Mouse (Mus musculus): ENCODE results near the gene Sec14l1. TPM values are rescaled to one million over a fixed set of nuclear protein-coding genes. Genes with fewer than 3 reads are reported as not detected.

Gene Sec14l1
- total RNA-seq, 4 experiments from 2014 or later, result 42.6 to 56.1 (median 50.7) TPM

DNA sequence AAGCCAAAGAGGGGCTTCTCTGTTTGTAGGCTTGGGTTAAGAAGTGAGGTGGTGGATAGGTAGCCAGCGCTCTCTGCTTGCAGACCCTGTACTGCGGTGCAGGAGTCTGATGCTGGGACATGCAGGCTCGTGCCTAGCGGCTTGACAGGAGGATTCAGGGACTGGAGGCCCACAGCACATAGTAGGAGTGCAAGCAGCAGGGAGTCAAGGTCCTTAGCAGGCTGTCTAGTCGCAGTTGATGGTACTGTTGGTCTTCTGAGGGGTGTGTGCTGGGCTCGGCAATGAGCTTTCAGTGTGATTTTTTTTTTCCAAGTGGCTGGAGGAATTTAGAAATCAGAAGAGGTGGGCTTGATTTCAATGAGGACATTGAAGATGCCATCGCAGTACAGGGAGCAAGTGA, 36.5 kb downstream of the Sec14l1 start:
- DNase-seq (ENCODE audit: low spot score in 2 of 2), result no peak

DNA sequence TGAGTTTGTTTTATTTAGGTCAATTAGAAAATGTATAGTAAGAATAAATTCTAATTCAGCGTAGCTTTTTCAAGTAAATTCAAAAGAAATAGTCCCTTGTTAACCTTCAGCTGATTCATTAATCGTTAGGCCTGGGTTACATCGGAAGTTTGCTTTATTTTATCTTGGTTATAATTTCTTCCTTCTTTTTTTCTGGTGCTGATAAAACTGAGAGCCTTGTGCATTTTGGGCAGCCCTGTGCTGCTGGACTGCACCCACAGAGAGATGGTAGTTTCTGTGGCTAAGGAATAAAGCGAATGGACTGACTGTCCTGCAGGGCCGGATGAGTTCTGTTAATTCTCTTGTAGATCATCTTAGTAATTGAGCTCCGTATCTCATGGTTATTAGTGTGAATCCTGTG, 37.6 kb downstream of the Sec14l1 start:
- no peak for DNase-seq (ENCODE audit: low spot score in 2 of 2)

DNA sequence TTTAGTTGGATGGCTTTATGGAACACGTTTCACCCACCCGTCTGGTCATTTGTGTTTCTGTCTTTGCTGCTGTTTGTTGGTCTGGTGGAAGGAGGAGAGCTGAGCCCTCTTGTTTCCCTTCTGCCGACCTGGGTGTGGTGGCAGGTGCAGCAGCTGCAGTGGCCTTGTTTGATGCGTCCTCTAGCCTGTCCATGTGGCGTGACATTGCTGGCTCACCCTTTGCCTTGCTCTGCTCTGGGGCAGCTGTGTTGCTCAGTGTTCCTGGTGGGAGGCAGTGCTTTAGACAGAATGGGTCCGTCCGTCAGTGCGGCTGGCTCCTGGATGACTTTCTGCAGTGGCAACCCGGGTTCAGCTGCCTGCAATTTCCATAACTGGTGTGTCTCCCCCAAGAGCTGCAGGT, 38.6 kb downstream of the Sec14l1 start:
- DNase-seq (ENCODE audit: low spot score in 2 of 2), result no peak

DNA sequence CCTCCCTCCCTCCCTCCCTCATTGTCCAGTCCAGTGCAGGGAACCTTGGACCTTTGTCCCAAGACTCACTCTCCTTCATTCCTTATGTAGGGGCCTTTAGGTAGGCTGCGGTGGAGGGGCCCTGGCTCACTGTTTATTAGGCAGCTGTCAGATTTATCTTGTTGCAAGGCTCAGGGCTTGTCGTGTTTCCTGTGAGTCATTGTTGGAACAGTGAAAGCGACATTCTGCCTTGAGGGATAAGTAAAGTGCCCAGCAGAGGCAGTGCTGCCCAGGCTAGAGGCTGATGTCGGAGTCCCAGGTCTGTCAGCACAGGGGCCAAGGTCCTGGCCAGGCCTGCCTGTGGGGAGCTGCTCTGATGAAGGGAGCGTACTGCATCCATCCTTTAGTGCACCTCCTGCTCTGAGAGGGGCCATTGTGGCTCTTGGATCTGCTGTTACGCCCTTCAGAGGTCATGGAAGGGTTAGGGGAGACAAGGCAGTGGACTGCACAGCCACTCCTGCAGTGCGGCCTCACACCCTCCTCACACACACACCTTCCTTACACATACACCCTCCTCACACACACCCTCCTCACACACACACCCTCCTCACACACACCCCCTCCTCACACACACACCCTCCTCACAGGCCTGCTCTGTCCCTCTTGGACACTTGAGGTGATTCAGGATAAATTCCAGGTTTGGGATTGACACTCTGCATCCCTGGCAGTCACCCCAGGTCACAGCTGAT, 39.3 kb downstream of the Sec14l1 start:
- DNase-seq (ENCODE audit: low spot score in 2 of 2), result no peak

DNA sequence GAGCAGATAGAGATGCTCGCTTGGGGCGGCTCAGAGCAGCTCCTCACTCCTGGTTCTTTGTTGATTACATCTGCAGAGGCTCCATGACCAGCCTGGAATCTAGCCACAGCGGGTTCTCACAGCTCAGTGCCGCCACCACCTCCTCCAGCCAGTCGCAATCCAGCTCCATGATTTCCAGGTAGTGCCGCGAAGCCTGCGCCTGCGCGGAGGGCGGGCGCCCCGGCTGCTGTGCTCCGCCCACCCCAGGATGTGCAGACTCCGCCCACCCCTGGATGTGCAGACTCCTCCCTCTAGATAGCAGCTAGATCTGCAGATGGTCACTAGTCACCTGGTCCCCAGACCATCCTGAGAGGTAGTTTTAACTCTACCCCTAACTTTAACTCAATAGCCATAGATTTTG, 41.8 kb downstream of the Sec14l1 start:
- DNase-seq (ENCODE audit: low spot score in 2 of 2), result no peak

DNA sequence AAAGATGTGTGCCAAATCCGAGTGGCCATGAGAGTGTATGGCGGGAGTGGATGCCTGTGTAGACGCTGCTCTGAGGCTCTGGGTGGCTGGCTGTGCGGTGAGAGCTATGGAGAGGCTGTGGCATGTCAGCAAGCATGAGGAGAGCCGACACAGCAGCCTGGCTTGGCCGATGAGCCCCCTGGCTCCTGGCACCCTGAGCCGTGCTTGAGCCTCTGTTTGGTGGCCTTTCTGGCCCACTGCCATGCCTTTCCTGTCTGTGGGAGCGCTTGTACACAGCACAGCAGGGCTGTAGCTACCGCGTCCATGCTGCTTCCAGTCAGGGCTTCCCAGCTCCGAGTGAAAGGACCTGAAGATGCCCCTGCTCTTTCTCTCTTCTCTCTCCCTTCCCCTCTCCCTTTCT, 43.4 kb downstream of the Sec14l1 start:
- DNase-seq (ENCODE audit: low spot score in 2 of 2), result no peak

DNA sequence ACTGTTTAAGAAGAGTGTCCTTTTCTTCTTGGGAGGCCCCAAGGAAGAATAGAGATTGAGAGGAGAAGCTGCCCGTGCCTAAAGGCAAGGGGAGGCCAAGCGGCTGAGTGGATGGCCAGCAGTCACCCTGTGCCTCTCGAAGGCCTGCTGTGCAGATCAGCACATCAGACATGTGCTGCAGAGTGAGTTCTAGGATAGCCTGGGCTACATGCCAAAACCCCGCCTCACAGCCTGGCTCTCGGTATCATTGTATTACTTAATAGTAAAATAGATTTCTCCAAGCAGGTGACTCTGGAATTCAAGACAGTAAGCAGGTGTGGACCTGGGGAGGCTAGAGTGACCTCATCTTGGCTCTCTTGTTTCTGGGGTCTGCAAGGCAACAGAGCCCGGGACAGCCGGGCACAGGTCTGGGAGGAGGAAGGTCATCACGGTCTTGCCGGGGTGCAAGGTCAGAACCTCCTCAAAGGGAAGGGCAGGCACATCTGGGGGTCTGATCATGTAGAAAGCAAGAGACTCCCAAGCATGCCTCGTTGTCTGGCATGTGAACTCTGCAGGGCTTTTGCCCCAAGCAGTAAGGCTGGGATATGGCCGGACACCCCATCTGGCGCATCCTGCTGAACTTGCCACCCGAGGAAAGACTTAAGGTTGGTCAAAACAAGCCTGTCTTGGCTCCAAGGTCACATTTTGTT, 44.4 kb downstream of the Sec14l1 start:
- no peak for DNase-seq (ENCODE audit: low spot score in 2 of 2)

DNA sequence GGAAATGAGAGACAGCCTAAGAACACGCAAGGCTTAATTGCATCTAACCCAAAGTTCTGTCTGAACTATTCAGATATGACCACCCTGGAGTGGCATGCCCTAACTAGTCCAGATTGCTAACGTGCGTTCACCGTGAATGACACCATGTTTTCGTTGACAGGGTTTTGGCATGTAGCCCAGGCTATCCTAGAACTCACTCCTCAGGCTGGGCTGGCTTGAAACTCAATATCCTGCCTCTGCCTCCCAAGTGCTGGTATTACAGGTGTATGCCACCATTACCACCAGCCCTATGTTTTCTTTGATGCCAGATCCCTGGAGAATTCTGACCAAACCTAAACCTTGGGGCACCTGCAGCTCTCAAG, 45.0 kb downstream of the Sec14l1 start:
- DNase-seq (ENCODE audit: low spot score in 2 of 2), result no peak

DNA sequence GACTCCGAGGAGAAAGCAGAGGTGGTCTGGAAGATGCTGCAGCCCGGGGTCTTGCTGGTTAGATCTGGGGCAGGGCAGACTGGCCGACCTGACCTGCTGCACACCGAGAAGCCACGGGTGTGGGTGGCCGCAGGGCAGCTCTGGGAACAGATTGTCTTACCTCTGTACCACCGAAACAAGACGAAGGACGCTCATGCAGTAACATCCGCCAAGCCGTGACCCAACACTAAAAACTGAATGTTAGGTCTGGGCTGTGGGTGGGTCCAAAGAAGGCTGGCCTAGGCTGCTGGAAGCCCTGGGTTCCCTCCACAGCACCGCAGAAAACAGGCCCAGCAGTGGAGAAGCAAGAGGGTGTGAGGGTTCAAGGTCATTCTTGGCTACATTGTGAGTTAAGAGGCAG, 45.8 kb downstream of the Sec14l1 start:
- DNase-seq (ENCODE audit: low spot score in 2 of 2), result peak in 1 of 2 experiments; percentile 48

DNA sequence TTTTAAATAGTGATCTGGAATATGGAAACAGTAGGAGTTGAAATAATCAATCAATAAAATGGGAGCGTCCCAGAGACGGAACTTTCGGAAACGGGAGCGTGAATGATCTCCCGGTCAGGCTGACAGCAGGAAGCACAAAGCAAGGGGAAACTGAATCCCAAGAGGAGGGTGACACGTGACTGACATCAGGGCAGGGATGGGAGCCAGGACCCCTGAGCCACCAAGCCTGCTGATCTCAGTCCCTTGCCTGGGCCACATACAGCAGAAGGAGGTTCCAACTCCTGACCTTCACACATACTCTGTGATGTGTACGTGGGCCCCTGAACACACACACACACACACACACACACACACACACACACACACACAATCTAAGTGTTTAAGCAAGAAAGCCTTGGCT, 46.6 kb downstream of the Sec14l1 start:
- no peak for DNase-seq (ENCODE audit: low spot score in 2 of 2)

DNA sequence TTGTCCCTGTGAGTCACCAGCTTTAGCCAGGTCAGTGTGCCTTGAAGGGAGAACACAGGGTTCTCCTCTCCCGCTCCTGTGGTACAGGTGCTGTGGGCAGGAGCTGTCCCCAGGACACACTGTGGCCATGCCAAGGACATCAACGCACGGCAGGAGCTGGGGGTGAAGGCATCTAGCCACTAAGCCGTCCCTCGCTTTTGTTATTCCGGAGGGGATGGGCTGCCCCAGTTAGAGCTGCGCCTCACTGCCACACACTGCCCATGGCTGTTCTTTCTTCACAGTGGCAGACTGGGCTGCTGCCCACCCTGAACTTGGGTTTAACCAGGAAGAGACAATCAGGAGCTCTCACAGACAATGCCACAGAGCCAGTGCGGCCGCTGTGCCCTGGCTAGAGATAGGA, 48.1 kb downstream of the Sec14l1 start:
- DNase-seq (ENCODE audit: low spot score in 2 of 2), result no peak

DNA sequence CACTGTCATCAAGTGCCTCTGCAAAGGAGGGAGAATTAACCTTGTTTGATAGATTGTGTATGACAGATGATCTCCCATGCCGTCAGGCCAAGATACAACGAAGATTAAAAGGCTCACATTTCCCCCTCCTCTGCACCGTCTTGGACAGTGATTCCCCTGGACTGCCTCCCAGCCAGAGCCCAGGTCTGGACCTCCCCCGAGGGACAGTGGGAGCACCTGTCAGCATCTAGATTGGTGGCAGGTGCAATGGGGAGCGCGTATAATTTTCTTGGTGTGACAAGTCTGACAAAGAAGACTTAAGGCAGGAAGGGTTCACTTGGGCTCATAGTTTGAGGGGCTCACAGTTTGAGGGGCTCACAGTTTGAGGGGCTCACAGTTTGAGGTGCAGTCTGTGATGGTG, 48.8 kb downstream of the Sec14l1 start:
- DNase-seq (ENCODE audit: low spot score in 2 of 2), result no peak

DNA sequence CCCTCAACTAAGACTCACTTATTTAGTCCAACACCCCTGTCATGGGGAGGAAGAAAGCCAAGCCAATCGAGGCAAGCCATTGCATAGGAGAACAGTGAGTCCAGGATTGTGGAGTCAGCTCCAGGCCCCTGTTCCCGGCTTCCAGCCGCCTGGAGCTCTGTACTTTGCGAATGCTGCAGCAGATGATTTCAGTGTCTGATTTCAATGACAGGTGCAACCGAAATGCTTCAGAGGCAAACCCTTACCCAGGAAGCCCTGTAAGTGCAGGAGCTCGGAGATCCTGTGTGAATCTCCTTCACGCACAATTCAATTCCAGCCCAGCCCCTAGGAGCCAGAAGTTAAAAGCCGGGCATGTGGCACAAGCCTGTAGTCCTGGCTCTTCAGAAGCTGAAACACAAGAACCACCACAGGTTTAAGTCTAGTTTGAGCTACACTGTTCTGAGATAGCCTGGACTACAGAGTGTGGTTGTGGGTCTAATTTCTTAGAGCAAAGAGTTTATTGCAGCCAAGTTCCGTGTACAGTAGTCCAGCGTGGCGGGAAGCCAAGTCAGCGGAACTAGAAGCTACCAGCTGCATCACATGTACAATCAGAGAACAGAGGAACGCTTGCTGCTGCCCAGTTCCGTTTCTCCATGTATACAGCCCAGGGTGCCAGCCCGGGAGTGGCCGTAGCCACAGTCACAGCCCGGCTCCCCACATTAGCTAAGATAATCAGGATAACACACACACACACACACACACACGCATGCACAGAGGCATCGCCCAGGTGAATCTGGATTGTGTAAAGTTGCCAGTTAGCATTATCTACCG, 53.5 kb downstream of the Sec14l1 start:
- DNase-seq (ENCODE audit: low spot score in 2 of 2), result no peak

DNA sequence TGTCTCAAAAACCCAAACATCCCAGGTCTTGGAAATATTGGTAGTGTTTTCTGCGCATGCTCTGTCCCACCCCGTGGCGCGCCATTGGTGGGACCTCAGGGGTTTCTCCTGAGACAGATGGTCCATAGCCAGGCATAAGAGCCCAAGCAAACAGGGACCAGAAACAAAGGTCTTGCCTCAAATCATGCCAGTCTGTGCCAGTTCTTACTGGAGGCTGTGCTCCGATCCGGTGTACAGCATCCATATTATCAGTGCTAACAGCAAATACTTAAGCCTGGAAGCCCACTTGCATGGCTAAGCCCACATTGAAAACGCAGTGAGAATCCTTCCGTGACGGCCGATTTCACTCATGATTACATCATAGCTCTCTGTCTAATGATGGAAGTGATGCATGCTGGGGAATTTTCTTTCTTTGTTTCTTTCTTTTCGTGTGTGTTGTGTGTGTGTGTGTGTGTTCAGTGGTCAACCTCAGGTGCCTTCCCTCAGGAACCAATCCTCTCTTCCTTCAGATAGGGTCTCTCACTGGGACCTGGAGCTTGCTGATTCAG, 54.2 kb downstream of the Sec14l1 start:
- no peak for DNase-seq (ENCODE audit: low spot score in 2 of 2)

DNA sequence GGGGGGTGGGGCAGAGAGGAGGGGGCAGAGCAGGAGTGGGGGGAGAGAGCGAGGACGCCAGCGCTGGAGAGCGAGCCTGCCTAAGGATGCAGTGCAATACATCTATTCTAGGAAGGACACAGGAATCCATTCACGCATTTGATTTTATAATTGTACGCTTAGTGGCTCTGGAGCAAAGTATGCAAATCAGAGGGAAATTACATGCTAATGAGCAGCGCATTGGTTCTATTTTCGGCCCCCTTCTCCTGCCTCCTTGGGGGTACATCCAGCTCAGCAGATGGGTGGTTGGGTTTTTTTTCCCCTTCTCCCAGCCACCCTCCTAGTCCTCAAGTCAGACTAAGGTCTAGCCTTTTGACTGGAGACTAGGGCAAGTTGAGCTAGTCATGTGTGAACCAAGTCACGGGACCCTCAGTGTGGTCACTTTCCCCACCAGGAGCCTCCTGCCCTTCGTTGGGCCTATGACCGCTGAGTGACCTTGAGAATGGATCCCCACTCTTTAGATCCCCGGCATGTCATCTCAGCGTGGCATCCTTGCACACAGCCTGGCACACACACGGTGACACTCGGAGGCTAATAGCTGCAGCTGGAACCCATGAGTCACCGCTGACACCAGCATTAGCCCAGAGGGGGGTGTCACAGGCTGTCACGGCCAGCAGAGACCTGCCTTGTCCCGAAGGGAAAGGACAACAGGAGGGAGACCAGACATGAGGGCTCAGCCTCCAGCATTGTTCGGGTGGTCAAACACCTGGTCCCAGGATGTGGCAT, 55.0 kb downstream of the Sec14l1 start:
- DNase-seq (ENCODE audit: low spot score in 2 of 2), result no peak

DNA sequence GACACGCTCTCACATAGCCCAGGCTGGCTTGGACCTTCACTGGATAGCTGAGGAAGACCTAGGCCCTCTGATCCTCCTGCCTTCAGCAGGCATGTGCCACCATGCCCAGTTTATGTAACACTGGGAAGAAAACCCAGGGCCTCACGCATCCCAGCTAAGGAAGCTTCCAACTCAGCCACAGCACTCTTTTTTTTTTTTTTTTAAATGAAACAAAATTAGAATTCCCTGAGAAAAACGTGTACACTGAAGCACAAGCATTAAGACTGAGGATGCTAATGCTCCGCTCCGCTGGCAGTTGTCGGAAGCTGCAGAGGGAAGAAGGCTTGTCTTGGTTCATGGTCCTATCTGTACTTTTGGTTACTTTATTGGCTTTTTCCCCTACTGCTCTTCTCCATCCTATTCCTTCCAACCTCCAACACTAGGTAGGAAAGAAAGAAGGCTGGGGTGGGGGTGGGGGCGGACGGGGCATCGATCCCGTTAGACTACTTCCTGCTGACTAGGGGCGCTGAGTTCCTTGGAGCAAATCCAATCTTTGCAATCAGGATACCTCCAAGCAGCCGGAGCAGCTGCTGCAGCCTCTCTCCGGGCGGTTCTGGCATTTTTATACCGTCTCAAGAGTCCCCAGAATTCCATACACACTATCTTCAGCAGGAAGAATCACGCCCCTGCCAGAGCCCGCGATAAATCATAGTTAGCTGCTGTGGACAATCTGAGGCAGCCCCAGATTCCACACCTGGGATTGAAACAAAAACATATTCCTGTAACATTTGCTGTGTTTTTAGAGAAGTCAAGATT, 59.3 kb downstream of the Sec14l1 start:
- no peak for DNase-seq (ENCODE audit: low spot score in 2 of 2)

DNA sequence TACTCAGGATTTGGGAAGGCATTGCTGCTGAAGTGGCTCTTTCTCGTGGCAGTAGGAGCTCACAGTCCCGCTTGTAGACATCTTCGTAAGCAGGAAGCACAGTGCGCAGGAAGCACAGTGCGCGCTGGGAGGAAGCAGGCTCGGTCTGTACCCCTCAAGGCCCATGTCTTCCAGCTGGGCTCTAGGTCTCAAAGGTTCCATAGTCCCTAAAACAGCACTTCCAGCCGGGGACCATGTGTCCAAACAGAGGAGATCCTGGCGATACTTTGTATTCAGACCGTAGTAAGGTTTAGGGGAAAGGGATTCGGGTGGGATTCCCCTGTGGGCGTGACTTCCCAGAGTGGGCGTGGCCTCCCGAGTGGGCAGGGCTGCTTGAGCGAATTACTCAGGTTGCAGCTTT, 60.0 kb downstream of the Sec14l1 start:
- DNase-seq (ENCODE audit: low spot score in 2 of 2), result no peak

DNA sequence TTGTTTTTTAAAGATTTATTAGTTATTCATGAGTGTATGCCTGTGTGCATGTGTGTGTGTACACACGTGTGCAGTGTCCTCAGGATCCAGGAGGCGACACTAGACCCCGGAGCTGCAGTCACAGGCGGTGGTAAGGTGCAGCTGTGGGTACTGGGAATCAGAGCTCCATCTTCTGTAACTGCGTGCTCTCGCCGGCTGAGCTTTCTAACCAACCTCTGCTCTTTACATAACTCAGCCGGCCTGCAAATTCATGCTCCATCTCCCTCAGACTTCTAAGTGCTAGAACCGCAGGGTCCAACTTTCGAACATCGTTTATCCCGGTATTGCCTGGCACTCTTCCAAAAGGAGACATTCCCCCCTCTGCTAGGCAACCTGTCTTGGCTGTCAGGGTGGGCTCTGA, 60.5 kb downstream of the Sec14l1 start:
- DNase-seq (ENCODE audit: low spot score in 2 of 2), result no peak

DNA sequence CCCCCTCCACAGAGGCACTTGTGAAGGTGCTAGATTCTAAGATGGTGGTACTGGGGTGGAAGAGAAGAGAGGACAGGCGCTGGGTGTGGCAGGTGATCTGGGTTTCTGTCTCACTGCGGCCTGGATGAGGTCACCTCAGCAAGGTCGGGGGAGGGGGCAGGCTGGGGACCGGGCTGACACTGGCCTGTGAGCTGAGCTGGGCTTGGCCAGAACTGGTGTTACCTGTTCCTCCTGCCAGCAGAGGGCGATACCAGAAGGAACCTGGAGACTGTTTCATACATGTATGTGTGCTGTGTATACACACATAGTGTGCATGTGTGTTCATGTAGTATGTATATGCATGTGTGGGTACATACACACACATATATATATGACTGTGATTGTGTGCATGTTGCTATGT, 61.3 kb downstream of the Sec14l1 start:
- DNase-seq (ENCODE audit: low spot score in 2 of 2), result no peak

DNA sequence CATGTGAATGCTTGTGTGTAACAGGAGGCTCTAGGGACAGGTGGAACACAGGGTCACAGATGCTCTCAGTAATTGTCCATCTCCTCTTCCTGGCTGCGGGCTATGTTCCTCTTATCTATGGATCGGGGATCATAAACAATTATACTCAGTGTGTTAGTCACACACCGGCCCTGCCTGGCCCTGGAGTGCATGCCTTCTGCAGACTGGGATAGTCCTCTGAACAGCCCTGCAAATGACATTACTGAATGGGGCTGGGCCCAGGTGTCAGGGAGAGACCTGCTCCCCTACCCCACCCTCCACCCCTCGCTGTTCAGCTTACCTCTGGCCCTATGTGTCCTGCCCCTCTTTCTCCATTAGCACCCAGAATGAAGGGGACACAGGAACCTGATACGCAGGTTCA, 61.9 kb downstream of the Sec14l1 start:
- DNase-seq (ENCODE audit: low spot score in 2 of 2), result no peak
